Mouse (Mus musculus) lung, postnatal 4 days (tissue): Measurements from ENCODE around the gene Pycard.
"Not testable (repeated sequence)": the region's sequence is repeated elsewhere in the genome, so short reads cannot be mapped to it uniquely, and the experiment has no call there.

Experiments
- DNase-seq, 2 experiments: peaks; one replicate each; pipeline ENCODE4 v3.0.0; 2021

Gene Pycard

GRCm38 (mm10) chr7:128003098-128003497, 9.4 kb upstream of the Pycard start:
- DNase-seq, result no peak

- no peak for DNase-seq
Measured at GRCm38 (mm10) chr7:128000068-128000950, 6.6 kb upstream of the Pycard start.

GRCm38 (mm10) chr7:127999436-127999835, 5.8 kb upstream of the Pycard start:
- no peak for DNase-seq

- DNase-seq, result no peak
Measured at GRCm38 (mm10) chr7:127992488-127993340, 953 bp downstream of the Pycard start.

GRCm38 (mm10) chr7:127991643-127992487, 1.8 kb downstream of the Pycard start:
- DNase-seq, result peak; percentile 55 to 83

GRCm38 (mm10) chr7:127988904-127989303, 4.8 kb downstream of the Pycard start:
- DNase-seq, result no peak

- no peak for DNase-seq
Measured at GRCm38 (mm10) chr7:127980606-127981005, 13.1 kb downstream of the Pycard start.

- DNase-seq, result no peak
Measured at GRCm38 (mm10) chr7:127978856-127979255, 14.8 kb downstream of the Pycard start.

- no peak for DNase-seq
Measured at GRCm38 (mm10) chr7:127974413-127974930, 19.2 kb downstream of the Pycard start.

GRCm38 (mm10) chr7:127967922-127968828, 25.5 kb downstream of the Pycard start:
- DNase-seq, result peak; percentile 83 to 88

GRCm38 (mm10) chr7:127967004-127967921, 26.4 kb downstream of the Pycard start, which contains the start of gene Fus:
TSS of gene Fus (plus strand) at chr7:127967457.
- peak; percentile 96 to 97 for DNase-seq

GRCm38 (mm10) chr7:127966371-127966918, 27.2 kb downstream of the Pycard start:
- no peak for DNase-seq

- no peak for DNase-seq
Measured at GRCm38 (mm10) chr7:127959364-127959763, 34.3 kb downstream of the Pycard start.

- no peak for DNase-seq
Measured at GRCm38 (mm10) chr7:127952864-127953581, 40.6 kb downstream of the Pycard start.

GRCm38 (mm10) chr7:127946470-127947023, 47.1 kb downstream of the Pycard start, which contains the start of gene Prss36:
TSS of gene Prss36 (minus strand) at chr7:127946725.
- no peak for DNase-seq

- DNase-seq, result peak; percentile 34 to 55
Measured at GRCm38 (mm10) chr7:127944614-127945013, 49.1 kb downstream of the Pycard start.

GRCm38 (mm10) chr7:127942097-127942496, 51.6 kb downstream of the Pycard start:
- DNase-seq, result not testable (repeated sequence)
